19 mouse cellular contexts compared by ENCODE assay signal in the genomic region with DNA sequence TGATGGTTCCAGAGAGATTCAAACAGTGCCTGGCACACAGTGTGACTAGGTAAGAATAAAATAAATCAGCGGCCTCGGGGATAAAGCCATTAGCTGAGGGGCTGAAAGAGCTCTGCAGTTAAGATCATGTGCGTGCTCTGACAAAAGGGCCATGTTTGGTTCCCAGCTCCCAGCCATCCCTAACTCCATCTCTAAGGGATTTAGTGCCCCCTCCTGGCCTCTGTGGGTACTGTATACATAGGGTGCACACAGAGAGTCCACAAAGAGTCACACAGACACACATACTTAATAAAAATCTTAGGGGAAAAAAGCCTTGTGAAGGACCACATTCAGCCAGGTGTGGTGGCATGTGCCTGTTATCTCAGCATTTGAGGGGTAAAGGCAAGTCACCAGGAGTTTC. TPM values are rescaled to one million over a fixed set of nuclear protein-coding genes. Genes with fewer than 3 reads are reported as not detected.
DNase-seq lines count a peak whose midpoint lies in the region; ATAC-seq and TF ChIP-seq lines count a peak whose summit lies in the region.
"Had no signal": no experiment of that assay in that cellular context is flagged by ENCODE, and none has a peak within 500 bp of the region (broad histone marks: within the 10 kb centered on the region; RNA-seq: fewer than 3 reads in every experiment).

No protein-coding gene starts in this region.

- in situ Hi-C loops in ES-E14 (cut with MboI; ENCODE audit: low sequenced_read_pairs in 2 of 2, unreplicated experiment in 2 of 2), result no loop called here

- H3K4me3 ChIP-seq in layer of hippocampus, adult 2 months, result no peak overlapping the region
- H3K4me3 ChIP-seq in thymus, adult 2 months (ENCODE audit: control insufficient read depth, insufficient read depth, low read length), result no peak overlapping the region
- H3K4me3 ChIP-seq in ES-E14 (ENCODE audit: insufficient read depth in 1 of 2, low read depth in 1 of 2, low read length in 2 of 2, poor library complexity in 1 of 2, severe bottlenecking in 1 of 2), result no peak overlapping the region
- H3K4me3 ChIP-seq in stomach, embryonic 15.5 days (replicated peaks), result no peak overlapping the region
- H3K4me3 ChIP-seq: forebrain, embryonic 10.5 days; heart, adult 2 months had no signal

- H3K4me1 ChIP-seq in thymus, adult 2 months (replicated peaks; ENCODE audit: control insufficient read depth, insufficient read depth, low read length), result no peaks in the 10 kb centered on the region
- peaks cover 0 to 8% of the 10 kb centered on the region in 2 experiments; a peak in 2 of 4 replicates for H3K4me1 ChIP-seq in ES-E14 (ENCODE audit: control insufficient read depth in 2 of 2, insufficient read depth in 2 of 2, low read length in 2 of 2, poor library complexity in 1 of 2)
- no peaks in the 10 kb centered on the region for H3K4me1 ChIP-seq in stomach, embryonic 15.5 days

- TF ChIP-seq CTCF in layer of hippocampus, adult 2 months (conservative IDR thresholded peaks at IDR 0.05), result peak; percentile 27
- no peak for TF ChIP-seq CTCF in thymus, adult 2 months (IDR thresholded peaks at IDR 0.05; ENCODE audit: borderline replicate concordance, control insufficient read depth, extremely low read depth, insufficient read depth, low read length, poor library complexity)

- WGBS in thymus, adult 2 months, result 98% methylated on average over 3 of the region's 3 CpGs
- WGBS in stomach, embryonic 15.5 days, result 97% methylated on average over 3 of the region's 3 CpGs

- no peak for TF ChIP-seq POLR2A in thymus, adult 2 months (IDR thresholded peaks at IDR 0.05; ENCODE audit: control insufficient read depth, extremely low read depth, insufficient read depth, low read length, poor library complexity)

- H3K36me3 ChIP-seq in thymus, adult 2 months (ENCODE audit: control insufficient read depth, insufficient read depth, low read length), result no peaks in the 10 kb centered on the region
- no peaks in the 10 kb centered on the region for H3K36me3 ChIP-seq in ES-E14 (ENCODE audit: control insufficient read depth, insufficient read depth, low read length, poor library complexity, severe bottlenecking)
- H3K36me3 ChIP-seq in stomach, embryonic 15.5 days, result peaks cover under 1% of the 10 kb centered on the region; the same call in 1 of the 2 replicates

- H3K9ac ChIP-seq in ES-E14 (ENCODE audit: insufficient read depth, low read depth, low read length, poor library complexity, severe bottlenecking), result no peak overlapping the region
- no peak overlapping the region for H3K9ac ChIP-seq in stomach, embryonic 15.5 days

- no peak for DNase-seq in layer of hippocampus, adult 2 months (ENCODE audit: low spot score in 2 of 2)
- no peak for DNase-seq in layer of hippocampus, postnatal 25 days (ENCODE audit: extremely low spot score in 1 of 2, low spot score in 1 of 2)
- DNase-seq in thymus, adult 2 months, result peak; percentile 6
- no peak for DNase-seq in thymus, postnatal 25 days
- no peak for DNase-seq in ES-E14 (ENCODE audit: low read depth, low spot score)
- DNase-seq in B cell, adult 2 months, result no peak
- DNase-seq: adrenal gland, postnatal 14 days; cerebellum, adult 2 months; cerebellum, postnatal 36 days; gastrocnemius, postnatal 10 days; heart, adult 2 months; kidney, adult 2 months; lung, postnatal 36 days; right cerebral cortex, postnatal 4 days had no signal

- H3K27me3 ChIP-seq in thymus, adult 2 months (ENCODE audit: control insufficient read depth, insufficient read depth, low read length), result no peaks in the 10 kb centered on the region
- no peaks in the 10 kb centered on the region for H3K27me3 ChIP-seq in stomach, embryonic 15.5 days (replicated peaks)
- H3K27me3 ChIP-seq: CH12.LX, Patski had no signal

- H3K27ac ChIP-seq in layer of hippocampus, adult 2 months, result no peak overlapping the region
- H3K27ac ChIP-seq in thymus, adult 2 months (ENCODE audit: control insufficient read depth, insufficient read depth, low read length), result no peak overlapping the region
- no peak overlapping the region for H3K27ac ChIP-seq in ES-E14 (ENCODE audit: insufficient read depth, low read depth, low read length, poor library complexity, severe bottlenecking)
- no peak overlapping the region for H3K27ac ChIP-seq in stomach, embryonic 15.5 days
- H3K27ac ChIP-seq: forebrain, embryonic 10.5 days; heart, adult 2 months had no signal

- no peak overlapping the region for H3K4me2 ChIP-seq in stomach, embryonic 15.5 days

- H3K9me3 ChIP-seq in ES-E14 (ENCODE audit: control insufficient read depth, insufficient read depth, low read depth, low read length), result no peaks in the 10 kb centered on the region
- H3K9me3 ChIP-seq in stomach, embryonic 15.5 days, result no peaks in the 10 kb centered on the region
- H3K9me3 ChIP-seq: forebrain, embryonic 10.5 days had no signal

- ATAC-seq in stomach, embryonic 15.5 days (ENCODE audit: insufficient read depth, low FRiP score, low read depth), result 0 out of 2 replicates have a peak, but pooled peaks have one; percentile 18
- no peak for ATAC-seq in granulocyte monocyte progenitor cell, adult 5-6 weeks (replicated peaks; ENCODE audit: poor library complexity, severe bottlenecking)
- ATAC-seq: Patski had no signal

TF ChIP-seq in ES-E14, 5 proteins besides CTCF, POLR2A, EP300 and RAD21:
- TF ChIP-seq CHD2 (IDR thresholded peaks at IDR 0.05; ENCODE audit: low read depth, low read length) (no peak), HCFC1 (IDR thresholded peaks at IDR 0.05; ENCODE audit: borderline replicate concordance, insufficient read depth, low read length) (no peak), ZC3H11A (IDR thresholded peaks at IDR 0.05; ENCODE audit: borderline replicate concordance, low read depth, low read length) (peak; percentile 56; the same call in 1 of the 2 replicates), MAFK (IDR thresholded peaks at IDR 0.05; ENCODE audit: insufficient read depth, low read depth, low read length) (no peak), ZNF384 (IDR thresholded peaks at IDR 0.05; ENCODE audit: low read depth, low read length) (no peak)

RNA-seq across cellular contexts. Expression of gene Usp50, which starts 15.7 kb away (rescaled TPM):
- total RNA-seq in layer of hippocampus, adult 2 months (2021), result 1 to 10 TPM; 3.0 to 3.3 TPM
- 1 to 10 TPM; 1.9 to 2.9 TPM for total RNA-seq in layer of hippocampus, postnatal 25 days (2021)
- polyA plus RNA-seq in thymus, adult 2 months (2012; rRNA removed), result 0.32 and 0.51 TPM in 2 replicates
- total RNA-seq in ES-E14 (2012; rRNA removed), result 3.4 and 3.9 TPM in 2 replicates
- 2.2 and 2.9 TPM in 2 replicates for polyA plus RNA-seq in stomach, embryonic 15.5 days (2015; fragmentation: Nextera tagmentation; extraction: Ambion mirVana)
- total RNA-seq in granulocyte monocyte progenitor cell, adult 5-6 weeks (2014; fragmentation: Nextera tagmentation), result 0.64 TPM in 1 of 2 replicates, not detected in the other
- total RNA-seq in granulocyte monocyte progenitor cell, adult 5-6 weeks (2017), result not detected in 2 replicates
- total RNA-seq: adrenal gland, postnatal 14 days; gastrocnemius, postnatal 10 days; heart, adult 2 months had no signal
